Mouse (Mus musculus) central nervous system, embryonic 18 days (tissue): ENCODE measurements around the gene 4933400A11Rik. TPM values are rescaled to one million over a fixed set of nuclear protein-coding genes. Genes with fewer than 3 reads are reported as not detected.

Source experiments
- polyA plus RNA-seq: library from polyadenylated mRNA; depleted of rRNA; stranded (reverse); fragments of >200 nt; gene quantifications from 2 replicates; pipeline ENCODE4 v1.2.3, GENCODE M21; 2012; rRNA removed

Gene 4933400A11Rik
- polyA plus RNA-seq = not detected in 2 replicates

DNA sequence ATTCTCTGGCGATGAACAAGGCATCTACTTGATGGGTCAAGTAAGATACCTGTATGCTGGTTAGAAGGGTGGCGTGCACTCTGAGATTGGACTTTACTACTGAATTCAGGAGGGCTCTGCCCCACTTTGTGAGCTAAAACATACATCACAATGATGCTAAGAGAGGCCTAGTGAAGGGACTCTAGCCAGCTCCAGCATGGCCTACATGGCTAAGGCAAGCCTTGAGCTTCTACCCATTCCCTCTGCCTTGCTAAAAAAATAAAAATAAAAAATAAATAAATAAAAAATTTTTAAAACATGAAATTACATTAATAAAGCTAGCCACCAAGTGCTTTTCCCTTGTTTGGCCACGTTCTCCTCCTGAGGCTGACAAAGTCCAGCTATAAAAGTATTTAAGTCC is at the start of gene 4933400A11Rik:
TSS of gene 4933400A11Rik (minus strand) at position 101 of the 400 bp plus-strand sequence.

Other genes with a start within 250 kb of the 4933400A11Rik start
- 10.3 and 12.5 TPM in 2 replicates for gene Mid1, start 94.4 kb downstream of the 4933400A11Rik start, polyA plus RNA-seq
- 1,735 and 2,528 TPM in 2 replicates for gene Gm21887, start 230.0 kb upstream of the 4933400A11Rik start, polyA plus RNA-seq